Mouse (Mus musculus) thymus, adult 18-20 months (tissue): Measurements from ENCODE around the gene Camta2.

Experiments
- DNase-seq, 2 experiments: peaks; one replicate each; pipeline ENCODE4 v3.0.0; 2022; ENCODE audit warnings: mixed read lengths in 2 of 2

Camta2 gene

DNA sequence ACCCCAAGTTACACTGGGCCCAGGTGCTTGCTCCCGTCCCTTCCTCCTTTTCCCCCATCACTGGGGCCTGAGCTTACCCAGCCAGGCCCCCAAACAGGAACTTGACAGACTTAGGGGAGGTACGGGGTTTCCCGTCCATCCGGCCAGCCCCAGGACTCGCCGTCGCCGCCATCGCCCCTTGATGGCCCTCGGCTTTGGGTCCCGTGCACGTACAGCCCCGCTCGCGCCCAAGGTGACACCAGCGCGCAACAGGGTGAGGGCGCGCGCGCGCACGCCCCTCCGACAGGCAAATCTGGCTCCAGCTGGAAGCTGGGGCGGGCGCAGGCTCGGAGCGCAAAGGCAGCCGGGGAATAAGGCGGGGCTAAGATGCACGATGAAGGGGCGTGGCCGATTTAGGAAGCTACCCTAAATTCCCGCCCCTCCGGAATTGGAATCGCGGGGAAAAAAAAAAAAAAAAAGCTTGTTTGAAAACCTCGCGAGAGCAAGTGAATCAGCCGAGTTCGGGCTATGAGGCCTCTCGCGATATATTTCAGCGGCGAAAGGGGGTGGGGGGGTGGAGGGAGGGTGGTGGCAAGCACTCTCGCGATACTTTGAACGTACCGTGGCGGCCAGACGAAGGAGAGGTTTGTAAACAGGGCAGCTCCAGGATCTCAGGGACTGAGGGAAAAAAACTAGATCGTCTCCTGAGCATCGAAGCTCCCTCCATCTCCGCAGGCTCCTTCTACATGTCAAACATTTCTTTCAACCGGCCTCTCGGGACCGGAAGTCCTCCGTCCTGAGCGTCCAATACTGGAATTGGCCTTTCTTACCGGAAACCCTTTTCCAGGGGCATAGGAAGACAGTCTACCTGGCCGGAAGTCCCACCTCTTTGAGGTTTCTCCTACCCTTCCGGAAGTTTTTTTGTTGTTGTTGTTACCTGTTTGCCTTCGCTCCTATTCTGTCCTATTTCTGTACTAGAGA lies 40.9 kb downstream of the Camta2 start, which contains the start of the genes Rnf167 and Slc25a11:
Rnf167 (plus strand) TSS at position 545 of the 960 bp plus-strand sequence.
Slc25a11 (minus strand) TSS at position 789 of the 960 bp plus-strand sequence.
- DNase-seq = peak; percentile 95 to 97

- no peak for DNase-seq
Measured at GRCm38 (mm10) chr11:70646259-70646555, 41.7 kb downstream of the Camta2 start.

- DNase-seq = no peak
Measured at GRCm38 (mm10) chr11:70645461-70646258, 42.2 kb downstream of the Camta2 start.

DNA sequence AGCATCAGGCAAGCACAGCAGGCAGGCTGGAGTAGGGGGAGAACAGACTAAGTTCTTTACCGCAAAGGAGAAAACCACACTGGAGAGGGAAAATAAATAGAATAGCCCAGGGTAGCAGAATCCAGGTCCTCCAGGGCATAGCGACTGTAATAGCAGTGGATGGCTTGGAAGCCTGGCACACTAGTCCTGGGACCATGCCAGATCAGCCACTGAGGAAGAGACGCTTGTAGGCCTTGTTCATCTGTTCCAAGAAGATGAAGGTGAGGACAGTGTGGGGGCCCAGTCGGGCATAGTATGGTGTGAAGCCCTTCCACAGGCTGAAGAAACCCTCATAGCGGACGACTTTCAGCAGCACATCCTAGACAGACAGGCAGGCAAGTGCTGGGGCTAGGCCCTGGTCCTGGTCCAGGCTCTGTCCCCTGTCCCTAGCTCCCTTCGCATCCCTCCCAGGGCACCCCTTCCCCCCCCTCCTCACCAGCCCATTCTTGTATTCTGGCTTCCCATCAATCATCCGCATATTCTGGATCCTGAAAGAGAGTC lies 43.3 kb downstream of the Camta2 start:
- no peak for DNase-seq

- DNase-seq = no peak
Measured at GRCm38 (mm10) chr11:70643051-70643450, 44.9 kb downstream of the Camta2 start.

DNA sequence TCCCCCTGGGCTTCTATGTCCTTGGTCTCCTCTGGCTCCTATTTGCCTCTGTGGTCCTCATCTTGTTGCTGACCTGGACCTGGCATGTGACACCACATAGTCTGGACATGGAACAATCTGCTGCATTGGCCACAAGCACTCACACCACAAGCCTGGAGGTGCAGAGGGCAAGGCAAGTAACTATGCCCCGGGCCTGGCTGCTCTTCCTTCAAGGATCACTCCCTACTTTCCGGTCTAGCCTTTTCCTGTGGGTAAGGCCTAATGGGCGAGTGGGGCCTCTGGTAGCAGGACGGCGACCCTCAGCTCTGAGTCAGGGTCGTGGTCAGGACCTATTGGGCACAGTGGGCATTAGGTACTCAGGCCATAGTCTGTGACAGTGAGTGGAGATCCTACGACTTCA lies 46.7 kb downstream of the Camta2 start:
- DNase-seq = no peak

- no peak for DNase-seq
Measured at GRCm38 (mm10) chr11:70639976-70640375, 47.9 kb downstream of the Camta2 start.

GRCm38 (mm10) chr11:70638714-70639278 lies 49.1 kb downstream of the Camta2 start, which contains the start of gene Gp1ba:
TSS of gene Gp1ba (plus strand) at chr11:70639122.
- DNase-seq = no peak

DNA sequence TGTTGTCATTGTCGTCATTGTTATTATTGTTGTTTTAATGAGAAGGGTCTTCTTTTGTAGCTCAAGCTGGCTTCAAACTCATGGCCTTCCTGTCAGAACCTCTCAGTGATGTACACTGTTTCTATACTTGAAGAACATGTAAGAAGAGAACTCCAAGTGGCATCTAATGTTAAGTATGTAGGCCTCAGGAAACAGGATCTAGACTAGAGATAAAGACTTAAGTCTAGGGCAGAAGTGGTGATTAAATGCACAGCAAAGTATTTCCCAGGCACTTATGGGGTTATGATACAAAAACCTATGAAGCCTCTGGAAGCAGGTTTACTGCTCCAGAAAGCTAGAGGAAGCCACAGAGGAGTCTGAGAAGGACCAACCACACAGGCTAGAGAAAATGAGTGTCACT lies 49.6 kb downstream of the Camta2 start:
- no peak for DNase-seq

DNA sequence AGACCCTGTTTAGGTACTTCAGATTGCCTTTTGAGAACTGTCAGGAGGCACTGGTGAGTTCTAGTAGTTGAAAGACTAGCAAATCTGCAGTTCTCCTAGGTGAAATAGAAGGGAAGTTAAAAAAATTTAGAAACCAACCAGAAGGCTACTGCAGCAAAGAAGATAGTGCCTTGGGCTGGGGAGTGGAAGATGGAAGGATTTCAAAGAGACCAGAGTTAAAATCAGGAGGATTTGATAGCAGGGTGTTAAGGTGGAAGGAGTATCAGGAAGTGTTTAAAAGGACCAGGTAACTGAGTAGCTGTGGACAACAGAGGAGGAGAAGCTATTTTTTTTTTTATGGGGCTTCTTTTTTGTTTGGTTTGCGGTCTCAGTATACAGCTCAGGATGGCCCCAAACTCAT lies 50.1 kb downstream of the Camta2 start:
- DNase-seq = no peak

GRCm38 (mm10) chr11:70635601-70636000 lies 52.3 kb downstream of the Camta2 start:
- no peak for DNase-seq

DNA sequence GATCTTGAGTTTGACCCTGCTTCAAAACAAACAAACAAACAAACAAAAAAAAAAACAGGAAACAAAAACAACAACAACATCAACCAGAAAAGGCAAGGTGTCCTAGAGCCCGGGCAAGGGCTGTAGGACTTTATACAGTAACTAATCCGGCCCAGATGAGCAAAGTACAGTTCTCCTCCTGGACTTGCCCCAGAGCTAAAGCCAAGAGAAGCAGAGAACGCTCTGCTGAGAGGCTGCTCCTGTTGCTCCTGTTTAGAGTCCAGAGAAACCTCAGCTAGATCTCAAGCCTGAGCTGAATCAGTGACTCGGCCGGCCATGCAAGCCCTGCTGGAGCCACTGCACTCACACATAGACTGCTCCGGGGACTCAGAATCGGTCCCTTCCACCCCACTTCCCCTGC lies 57.8 kb downstream of the Camta2 start:
- DNase-seq = no peak

DNA sequence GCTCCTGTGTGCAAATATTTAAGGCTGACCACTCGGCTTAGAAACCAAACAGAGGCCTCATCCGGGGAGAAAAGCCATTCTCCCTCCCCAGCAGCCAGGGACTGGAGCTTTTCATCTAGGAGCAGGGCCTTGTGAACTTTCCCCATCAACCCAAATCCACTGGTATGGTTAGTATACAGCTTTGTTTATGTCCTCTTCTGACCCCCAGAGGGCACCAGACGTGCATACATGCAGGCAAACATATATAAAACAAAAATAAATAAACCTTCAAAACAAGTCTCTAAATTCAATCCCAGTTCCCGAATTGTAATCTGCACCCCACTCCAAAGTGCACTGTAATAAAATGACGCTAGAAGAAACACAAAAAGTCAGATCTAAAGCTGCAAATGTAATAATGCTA lies 58.3 kb downstream of the Camta2 start:
- DNase-seq = no peak

- DNase-seq = no peak
Measured at GRCm38 (mm10) chr11:70628431-70628830, 59.5 kb downstream of the Camta2 start.

- DNase-seq = no peak
Measured at GRCm38 (mm10) chr11:70626877-70627276, 61.0 kb downstream of the Camta2 start.

DNA sequence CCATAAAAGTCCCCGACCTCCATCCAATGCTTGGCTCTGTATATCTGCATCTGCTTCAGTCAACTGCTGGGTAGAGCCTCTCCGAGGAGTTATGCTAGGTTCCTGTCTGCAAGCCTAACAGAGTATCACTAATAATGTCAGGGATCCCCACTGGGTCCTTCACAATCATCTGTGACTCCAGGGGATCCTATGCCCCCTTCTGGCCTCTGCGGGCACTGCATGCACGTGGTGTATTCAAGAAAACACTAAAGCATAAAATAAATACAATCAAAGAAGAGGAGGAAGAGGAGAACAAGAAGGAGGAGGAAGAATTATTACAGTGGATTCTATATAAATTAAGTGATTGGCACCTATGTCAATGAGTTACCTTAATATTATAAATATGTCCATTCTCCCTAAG lies 62.4 kb downstream of the Camta2 start:
- no peak for DNase-seq

GRCm38 (mm10) chr11:70623053-70623742 lies 64.7 kb downstream of the Camta2 start:
- DNase-seq = no peak

GRCm38 (mm10) chr11:70621972-70622814 lies 65.7 kb downstream of the Camta2 start:
- no peak for DNase-seq
